Mouse (Mus musculus): ENCODE data around the gene Dazl.

GRCm38 (mm10) chr17:50237436-50237709 is 56.1 kb downstream of the Dazl start:
- TF ChIP-seq CTCF (IDR thresholded peaks at IDR 0.05; ENCODE audit: extremely low read depth, insufficient read length, insufficient replicate concordance, low read depth, low read length) (peak; percentile 83; the same call in 1 of the 2 replicates), POLR2A (IDR thresholded peaks at IDR 0.05; ENCODE audit: low read depth, low read length) (no peak)

Data from small intestine, adult 2 months (tissue).